Mouse (Mus musculus) lung, embryonic 15.5 days (tissue): ENCODE results near the gene Tbc1d9. TPM values are rescaled to one million over a fixed set of nuclear protein-coding genes. Genes with fewer than 3 reads are reported as not detected.

Experiments
- ATAC-seq: fragments of 200-750 bp; cut with Nextera tagmentation; 2 replicates; pipeline ENCODE4 v1.8.0; 2017; ENCODE audit warnings: moderate number of reproducible peaks, borderline replicate concordance; ENCODE audit not compliant: low FRiP score, low TSS enrichment; ENCODE audit errors: extremely low read depth
- H3K27ac ChIP-seq: fragments of 300-500 bp; sonication (generic); 2 replicates; pipeline ENCODE4 v1.5.1; 2015; ENCODE audit warnings: moderate library complexity, mild to moderate bottlenecking, inconsistent platforms
- H3K27me3 ChIP-seq: fragments of 300-500 bp; sonication (generic); 2 replicates; pipeline ENCODE4 v1.6.1; 2015; ENCODE audit warnings: inconsistent platforms
- H3K36me3 ChIP-seq: fragments of 300-500 bp; sonication (generic); 2 replicates; pipeline ENCODE4 v1.6.1; 2015; ENCODE audit warnings: inconsistent platforms
- H3K4me1 ChIP-seq: fragments of 300-500 bp; sonication (generic); 2 replicates; pipeline ENCODE4 v1.6.1; 2015; ENCODE audit warnings: inconsistent platforms
- H3K4me2 ChIP-seq: fragments of 300-500 bp; sonication (generic); 2 replicates; pipeline ENCODE4 v1.6.1; 2015; ENCODE audit warnings: inconsistent platforms, mild to moderate bottlenecking, moderate library complexity
- H3K4me3 ChIP-seq: fragments of 300-500 bp; sonication (generic); 2 replicates; pipeline ENCODE4 v1.5.1; 2015; ENCODE audit warnings: mild to moderate bottlenecking, inconsistent platforms
- H3K9ac ChIP-seq: fragments of 300-500 bp; sonication (generic); 2 replicates; pipeline ENCODE4 v1.6.1; 2015; ENCODE audit warnings: inconsistent platforms
- H3K9me3 ChIP-seq: fragments of 300-500 bp; sonication (generic); 2 replicates; pipeline ENCODE4 v1.6.1; 2016; ENCODE audit warnings: inconsistent platforms
- WGBS: fragments of 180-500 bp; shearing (Covaris S2); methylation state at CpG from one replicate; pipeline ENCODE4 v1.1.7; 2015; 5-methylcytosine and 5-hydroxymethylcytosine counted together
- polyA plus RNA-seq: library from polyadenylated mRNA; unstranded; fragments of >200 nt; fragmentation: Nextera tagmentation; extraction: Ambion mirVana; gene quantifications from 2 replicates; pipeline ENCODE4 v1.2.1, GENCODE M21; 2015

Tbc1d9 gene
- polyA plus RNA-seq, 1 experiment from 2014 or later, result 2.0 TPM

- Histone ChIP-seq H3K4me3 (no peak overlapping the region), H3K4me1 (peaks cover 26% of the 10 kb centered on the region), H3K27ac (peak overlapping the region; percentile 81), H3K27me3 (no peaks in the 10 kb centered on the region), H3K9ac (no peak overlapping the region), H3K9me3 (no peaks in the 10 kb centered on the region), H3K4me2 (no peak overlapping the region), H3K36me3 (no peaks in the 10 kb centered on the region)
- 51% methylated on average over 6 of the region's 6 CpGs for WGBS
- no peak for ATAC-seq
These were observed 16.8 kb downstream of the Tbc1d9 start for GRCm38 (mm10) chr8:83181851-83182482.

DNA sequence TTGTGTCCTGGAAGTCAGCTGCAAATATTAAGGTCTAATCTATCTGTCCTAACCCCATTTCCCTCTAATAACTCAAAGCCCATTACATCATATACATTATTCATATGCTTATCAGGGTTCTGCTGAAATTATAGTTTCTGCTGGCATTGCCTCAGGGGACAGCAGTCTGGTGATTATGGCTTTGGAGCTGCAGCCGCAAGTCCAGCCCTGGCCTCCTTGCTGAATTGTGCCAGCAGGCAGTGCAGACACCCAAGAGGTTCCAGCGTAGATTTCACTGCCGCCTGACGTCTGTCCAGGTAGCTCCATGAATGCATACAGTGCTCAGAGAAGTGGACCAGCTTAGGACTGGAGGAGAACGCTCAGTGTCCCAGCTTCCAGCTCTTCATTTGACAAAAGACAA is 17.6 kb downstream of the Tbc1d9 start:
- WGBS, result 57% methylated on average over 5 of the region's 5 CpGs
- Histone ChIP-seq H3K27ac (peak overlapping the region; percentile 81), H3K9ac (no peak overlapping the region), H3K27me3 (no peaks in the 10 kb centered on the region), H3K4me3 (no peak overlapping the region), H3K9me3 (no peaks in the 10 kb centered on the region), H3K36me3 (no peaks in the 10 kb centered on the region), H3K4me1 (peaks cover 21% of the 10 kb centered on the region), H3K4me2 (no peak overlapping the region)
- no peak for ATAC-seq

- H3K4me2 ChIP-seq, result no peak overlapping the region
- no peak overlapping the region for H3K9ac ChIP-seq
- 24% methylated on average over 6 of the region's 6 CpGs for WGBS
- no peaks in the 10 kb centered on the region for H3K9me3 ChIP-seq
- no peaks in the 10 kb centered on the region for H3K27me3 ChIP-seq
- H3K4me3 ChIP-seq, result no peak overlapping the region
- peak; percentile 45; the same call in 1 of the 2 replicates for ATAC-seq
- H3K27ac ChIP-seq, result peak overlapping the region; percentile 52; the same call in 1 of the 2 replicates
- H3K4me1 ChIP-seq, result peaks cover 20% of the 10 kb centered on the region
- no peaks in the 10 kb centered on the region for H3K36me3 ChIP-seq
These were observed 21.2 kb downstream of the Tbc1d9 start for GRCm38 (mm10) chr8:83186376-83186775.

DNA sequence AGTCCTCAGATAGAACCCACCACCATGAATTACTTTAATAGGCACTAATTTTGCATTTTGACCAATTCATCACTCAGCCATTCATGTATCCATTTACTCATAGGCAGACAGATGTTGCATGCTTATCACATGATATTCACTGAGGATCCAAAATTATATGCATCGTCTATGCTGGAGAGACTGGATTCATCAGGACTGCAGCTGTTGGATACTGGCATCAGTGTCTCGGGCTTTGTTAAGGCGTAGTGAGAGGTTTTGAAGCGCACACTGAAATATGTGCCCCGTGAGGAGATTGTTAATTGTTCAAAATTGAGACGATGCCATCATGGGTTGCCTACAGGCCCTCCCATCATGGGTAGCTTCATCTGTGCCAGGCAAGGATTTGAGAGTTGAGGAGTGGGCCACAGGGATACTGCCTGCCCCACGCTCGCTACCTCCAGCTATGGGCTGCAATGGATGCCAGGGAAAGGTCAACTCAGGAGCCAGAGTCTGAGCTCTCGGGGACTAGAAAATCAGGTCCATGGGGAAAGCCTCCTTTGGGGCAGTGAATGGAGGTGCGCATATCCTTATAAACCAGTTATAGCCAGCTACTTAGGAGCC is 22.3 kb downstream of the Tbc1d9 start:
- no peak overlapping the region for H3K4me2 ChIP-seq
- H3K9ac ChIP-seq, result no peak overlapping the region
- H3K4me3 ChIP-seq, result no peak overlapping the region
- no peaks in the 10 kb centered on the region for H3K9me3 ChIP-seq
- 88% methylated on average over 10 of the region's 10 CpGs for WGBS
- ATAC-seq, result no peak
- H3K27me3 ChIP-seq, result no peaks in the 10 kb centered on the region
- H3K36me3 ChIP-seq, result no peaks in the 10 kb centered on the region
- peaks cover 17% of the 10 kb centered on the region for H3K4me1 ChIP-seq
- no peak overlapping the region for H3K27ac ChIP-seq

DNA sequence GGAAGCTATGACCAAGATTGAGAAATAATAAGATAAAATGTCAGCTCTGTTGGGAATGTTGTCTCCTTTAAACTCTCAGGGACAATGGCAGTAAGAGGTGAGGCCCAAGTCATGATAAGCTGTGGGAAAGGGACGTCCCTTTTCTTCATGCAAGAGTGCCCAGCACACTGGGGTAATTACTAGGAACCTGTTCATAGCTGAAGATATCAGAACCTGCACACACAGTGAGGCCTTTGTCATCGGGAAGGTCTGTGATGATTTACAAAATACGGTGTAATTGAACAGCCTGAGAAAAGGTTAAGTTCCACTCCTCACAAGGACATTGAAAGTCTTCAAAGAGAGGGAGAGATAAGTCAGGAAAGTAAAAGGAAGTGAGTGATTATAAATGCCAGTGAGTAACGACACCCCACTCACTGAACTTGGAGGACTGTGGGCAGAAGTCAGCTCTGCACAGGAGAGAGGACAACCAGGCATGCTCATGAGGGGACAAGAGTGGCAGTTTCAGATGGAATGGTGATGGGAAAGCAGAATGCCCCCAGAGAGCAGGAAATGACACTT is 24.5 kb downstream of the Tbc1d9 start:
- Histone ChIP-seq H3K27ac (no peak overlapping the region), H3K9ac (no peak overlapping the region), H3K4me1 (0 out of 2 replicates have a peak, but pooled peaks cover 12% of the 10 kb centered on the region), H3K36me3 (no peaks in the 10 kb centered on the region), H3K4me3 (no peak overlapping the region), H3K9me3 (no peaks in the 10 kb centered on the region), H3K27me3 (no peaks in the 10 kb centered on the region), H3K4me2 (no peak overlapping the region)
- no peak for ATAC-seq
- WGBS, result 38% methylated on average over 4 of the region's 4 CpGs

DNA sequence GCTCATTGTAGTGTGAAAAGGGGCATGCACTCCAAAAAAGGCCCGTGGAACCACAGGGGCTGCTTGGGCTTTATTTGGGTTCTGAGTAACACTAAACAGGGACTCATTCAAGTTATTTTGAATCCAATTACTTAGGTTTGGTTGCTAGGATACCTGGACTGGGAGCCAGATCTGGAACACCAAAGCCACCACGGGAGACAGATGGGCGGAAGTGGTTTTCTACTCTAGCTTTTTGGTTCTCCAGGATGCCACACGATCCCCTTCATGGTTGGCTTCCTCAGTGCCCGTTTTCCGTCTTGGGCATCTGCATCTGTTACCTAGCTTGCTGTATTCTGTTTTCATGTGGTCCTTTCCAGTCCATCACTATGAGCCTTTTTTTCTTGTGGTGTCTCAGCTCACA is 30.9 kb downstream of the Tbc1d9 start:
- Histone ChIP-seq H3K4me2 (no peak overlapping the region), H3K4me1 (peaks cover 17% of the 10 kb centered on the region), H3K9me3 (no peaks in the 10 kb centered on the region), H3K9ac (no peak overlapping the region), H3K27ac (no peak overlapping the region), H3K4me3 (no peak overlapping the region), H3K27me3 (no peaks in the 10 kb centered on the region), H3K36me3 (no peaks in the 10 kb centered on the region)
- no peak for ATAC-seq
- 81% methylated on average over 6 of the region's 6 CpGs for WGBS

DNA sequence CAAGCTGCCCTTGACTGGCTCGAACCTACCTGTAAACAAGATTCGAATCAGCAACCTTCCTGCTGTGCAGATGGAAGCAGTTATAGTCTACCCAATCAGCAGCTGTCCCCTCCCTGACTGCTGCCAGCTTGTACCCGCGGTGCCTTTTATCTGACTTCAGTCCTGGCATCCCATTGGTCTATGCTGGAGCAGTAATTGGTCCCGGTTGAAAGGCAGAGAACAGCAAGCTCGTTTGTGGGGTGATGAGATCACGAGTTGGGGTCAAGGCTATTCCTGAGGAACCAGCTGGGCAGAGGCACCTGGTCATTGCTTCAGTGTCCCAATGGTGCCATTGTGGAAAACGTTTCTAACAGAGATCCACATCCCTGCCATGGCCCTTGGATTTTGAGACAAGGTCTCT is 34.6 kb downstream of the Tbc1d9 start:
- no peaks in the 10 kb centered on the region for H3K27me3 ChIP-seq
- no peak overlapping the region for H3K4me3 ChIP-seq
- 72% methylated on average over 8 of the region's 8 CpGs for WGBS
- no peak overlapping the region for H3K4me2 ChIP-seq
- no peak overlapping the region for H3K27ac ChIP-seq
- no peaks in the 10 kb centered on the region for H3K9me3 ChIP-seq
- no peak for ATAC-seq
- H3K9ac ChIP-seq, result no peak overlapping the region
- H3K4me1 ChIP-seq, result peaks cover 19% of the 10 kb centered on the region
- no peaks in the 10 kb centered on the region for H3K36me3 ChIP-seq

GRCm38 (mm10) chr8:83200191-83201177 is 35.3 kb downstream of the Tbc1d9 start:
- WGBS, result 44% methylated on average over 16 of the region's 16 CpGs

DNA sequence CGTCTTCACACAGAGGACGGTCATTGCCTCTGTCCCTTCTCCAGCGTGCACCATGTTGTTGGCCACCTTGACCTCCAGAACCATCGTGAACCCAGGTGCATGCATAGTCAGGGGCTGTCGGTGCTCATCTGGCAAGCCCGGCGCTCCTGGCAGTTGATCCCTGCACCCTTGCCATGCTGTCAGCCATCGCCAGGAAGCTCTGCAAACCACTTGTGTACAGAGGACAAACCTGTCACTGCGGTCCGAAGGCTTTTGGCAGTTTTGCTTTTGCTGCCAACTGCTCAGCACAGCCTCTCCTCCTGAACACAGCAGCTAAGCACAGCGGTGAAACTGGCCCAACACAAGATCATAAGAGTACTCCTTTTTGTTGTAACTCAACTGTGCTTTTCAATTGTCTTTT is 37.8 kb downstream of the Tbc1d9 start:
- no peak overlapping the region for H3K4me2 ChIP-seq
- H3K27me3 ChIP-seq, result no peaks in the 10 kb centered on the region
- no peak overlapping the region for H3K9ac ChIP-seq
- H3K4me1 ChIP-seq, result peaks cover 19% of the 10 kb centered on the region
- H3K36me3 ChIP-seq, result no peaks in the 10 kb centered on the region
- H3K9me3 ChIP-seq, result no peaks in the 10 kb centered on the region
- no peak overlapping the region for H3K4me3 ChIP-seq
- H3K27ac ChIP-seq, result no peak overlapping the region
- 85% methylated on average over 11 of the region's 11 CpGs for WGBS
- ATAC-seq, result no peak

More at GRCm38 (mm10) chr8:83200191-83201177, 35.3 kb downstream of the Tbc1d9 start:
- Histone ChIP-seq H3K4me1 (peaks cover 19% of the 10 kb centered on the region), H3K9me3 (no peaks in the 10 kb centered on the region), H3K9ac (no peak overlapping the region; the same call in 1 of the 2 replicates), H3K27me3 (no peaks in the 10 kb centered on the region), H3K4me3 (no peak overlapping the region), H3K4me2 (0 out of 2 replicates have a peak overlapping the region, but pooled peaks have one; percentile 15), H3K27ac (no peak overlapping the region; the same call in 1 of the 2 replicates), H3K36me3 (no peaks in the 10 kb centered on the region)
- ATAC-seq, result peak; percentile 55; the same call in 1 of the 2 replicates

GRCm38 (mm10) chr8:83205907-83206306 is 40.8 kb downstream of the Tbc1d9 start:
- 44% methylated on average over 7 of the region's 7 CpGs for WGBS

GRCm38 (mm10) chr8:83209581-83209980 is 44.4 kb downstream of the Tbc1d9 start:
- Histone ChIP-seq H3K4me1 (no peaks in the 10 kb centered on the region), H3K27ac (no peak overlapping the region), H3K4me3 (no peak overlapping the region), H3K9me3 (no peaks in the 10 kb centered on the region), H3K27me3 (no peaks in the 10 kb centered on the region), H3K9ac (no peak overlapping the region), H3K36me3 (no peaks in the 10 kb centered on the region), H3K4me2 (no peak overlapping the region)
- ATAC-seq, result no peak
- WGBS, result 40% methylated on average over 4 of the region's 4 CpGs

More at GRCm38 (mm10) chr8:83205907-83206306, 40.8 kb downstream of the Tbc1d9 start:
- Histone ChIP-seq H3K36me3 (no peaks in the 10 kb centered on the region), H3K4me3 (no peak overlapping the region), H3K4me2 (no peak overlapping the region), H3K9ac (no peak overlapping the region), H3K4me1 (peaks cover 3% of the 10 kb centered on the region; the same call in 1 of the 2 replicates), H3K27me3 (no peaks in the 10 kb centered on the region), H3K27ac (no peak overlapping the region), H3K9me3 (no peaks in the 10 kb centered on the region)
- no peak for ATAC-seq
